Mouse (Mus musculus): ENCODE data around the gene Ttc7b. TPM values are rescaled to one million over a fixed set of nuclear protein-coding genes. Genes with fewer than 3 reads are reported as not detected.

The Ttc7b gene
- total RNA-seq, 1 experiment = 19.0 TPM

GRCm38 (mm10) chr12:100527241-100527640 lies 6.6 kb upstream of the Ttc7b start:
- H3K27ac ChIP-seq (ENCODE audit: insufficient read depth, low read depth, low read length, poor library complexity, severe bottlenecking) = no peak overlapping the region
- peaks cover 2 to 35% of the 10 kb centered on the region in 2 experiments; a peak in 3 of 4 replicates for H3K4me1 ChIP-seq (ENCODE audit: control insufficient read depth in 2 of 2, insufficient read depth in 2 of 2, low read length in 2 of 2, poor library complexity in 1 of 2)
- H3K9me3 ChIP-seq (ENCODE audit: control insufficient read depth, insufficient read depth, low read depth, low read length) = no peaks in the 10 kb centered on the region
- no peak overlapping the region for H3K4me3 ChIP-seq (ENCODE audit: insufficient read depth in 1 of 2, low read depth in 1 of 2, low read length in 2 of 2, poor library complexity in 1 of 2, severe bottlenecking in 1 of 2)
- no peak overlapping the region for H3K9ac ChIP-seq (ENCODE audit: insufficient read depth, low read depth, low read length, poor library complexity, severe bottlenecking)
- H3K36me3 ChIP-seq (ENCODE audit: control insufficient read depth, insufficient read depth, low read length, poor library complexity, severe bottlenecking) = no peaks in the 10 kb centered on the region
- TF ChIP-seq CHD2 (IDR thresholded peaks at IDR 0.05; ENCODE audit: low read depth, low read length) (0 out of 2 replicates have a peak, but pooled peaks have one; percentile 2), MAFK (IDR thresholded peaks at IDR 0.05; ENCODE audit: insufficient read depth, low read depth, low read length) (no peak)
- DNase-seq (ENCODE audit: low read depth, low spot score) = no peak
- in situ Hi-C loops (cut with MboI; ENCODE audit: low sequenced_read_pairs in 2 of 2, unreplicated experiment in 2 of 2) = no loop called here

GRCm38 (mm10) chr12:100525939-100526338 lies 5.3 kb upstream of the Ttc7b start:
- H3K4me3 ChIP-seq (ENCODE audit: insufficient read depth in 1 of 2, low read depth in 1 of 2, low read length in 2 of 2, poor library complexity in 1 of 2, severe bottlenecking in 1 of 2) = no peak overlapping the region
- in situ Hi-C loops (cut with MboI; ENCODE audit: low sequenced_read_pairs in 2 of 2, unreplicated experiment in 2 of 2) = no loop called here
- TF ChIP-seq HCFC1 (IDR thresholded peaks at IDR 0.05; ENCODE audit: borderline replicate concordance, insufficient read depth, low read length) = no peak
- TF ChIP-seq MAFK (IDR thresholded peaks at IDR 0.05; ENCODE audit: insufficient read depth, low read depth, low read length) = no peak
- TF ChIP-seq ZC3H11A (IDR thresholded peaks at IDR 0.05; ENCODE audit: borderline replicate concordance, low read depth, low read length) = no peak
- no peak for TF ChIP-seq ZNF384 (IDR thresholded peaks at IDR 0.05; ENCODE audit: low read depth, low read length)
- TF ChIP-seq CHD2 (IDR thresholded peaks at IDR 0.05; ENCODE audit: low read depth, low read length) = no peak
- peaks cover 4 to 34% of the 10 kb centered on the region in 2 experiments; a peak in 3 of 4 replicates for H3K4me1 ChIP-seq (ENCODE audit: control insufficient read depth in 2 of 2, insufficient read depth in 2 of 2, low read length in 2 of 2, poor library complexity in 1 of 2)
- no peak overlapping the region for H3K27ac ChIP-seq (ENCODE audit: insufficient read depth, low read depth, low read length, poor library complexity, severe bottlenecking)
- H3K9me3 ChIP-seq (ENCODE audit: control insufficient read depth, insufficient read depth, low read depth, low read length) = no peaks in the 10 kb centered on the region
- no peak for DNase-seq (ENCODE audit: low read depth, low spot score)
- no peaks in the 10 kb centered on the region for H3K36me3 ChIP-seq (ENCODE audit: control insufficient read depth, insufficient read depth, low read length, poor library complexity, severe bottlenecking)
- H3K9ac ChIP-seq (ENCODE audit: insufficient read depth, low read depth, low read length, poor library complexity, severe bottlenecking) = no peak overlapping the region

GRCm38 (mm10) chr12:100520077-100520793 lies 391 bp downstream of the Ttc7b start:
- peak overlapping the region; percentile 52 for H3K27ac ChIP-seq (ENCODE audit: insufficient read depth, low read depth, low read length, poor library complexity, severe bottlenecking)
- H3K9me3 ChIP-seq (ENCODE audit: control insufficient read depth, insufficient read depth, low read depth, low read length) = no peaks in the 10 kb centered on the region
- no peak for DNase-seq (ENCODE audit: low read depth, low spot score)
- H3K36me3 ChIP-seq (ENCODE audit: control insufficient read depth, insufficient read depth, low read length, poor library complexity, severe bottlenecking) = no peaks in the 10 kb centered on the region
- peaks cover 16 to 34% of the 10 kb centered on the region in 2 experiments; a peak in 3 of 4 replicates for H3K4me1 ChIP-seq (ENCODE audit: control insufficient read depth in 2 of 2, insufficient read depth in 2 of 2, low read length in 2 of 2, poor library complexity in 1 of 2)
- in situ Hi-C loops (cut with MboI; ENCODE audit: low sequenced_read_pairs in 2 of 2, unreplicated experiment in 2 of 2) = no loop called here
- TF ChIP-seq MAFK (IDR thresholded peaks at IDR 0.05; ENCODE audit: insufficient read depth, low read depth, low read length) (no peak), CHD2 (IDR thresholded peaks at IDR 0.05; ENCODE audit: low read depth, low read length) (no peak), ZNF384 (IDR thresholded peaks at IDR 0.05; ENCODE audit: low read depth, low read length) (no peak), HCFC1 (IDR thresholded peaks at IDR 0.05; ENCODE audit: borderline replicate concordance, insufficient read depth, low read length) (no peak)
- H3K9ac ChIP-seq (ENCODE audit: insufficient read depth, low read depth, low read length, poor library complexity, severe bottlenecking) = peak overlapping the region; percentile 92
- H3K4me3 ChIP-seq (ENCODE audit: insufficient read depth in 1 of 2, low read depth in 1 of 2, low read length in 2 of 2, poor library complexity in 1 of 2, severe bottlenecking in 1 of 2) = peak overlapping the region; percentile 82 to 89

- no peaks in the 10 kb centered on the region for H3K36me3 ChIP-seq (ENCODE audit: control insufficient read depth, insufficient read depth, low read length, poor library complexity, severe bottlenecking)
- H3K27ac ChIP-seq (ENCODE audit: insufficient read depth, low read depth, low read length, poor library complexity, severe bottlenecking) = no peak overlapping the region
- DNase-seq (ENCODE audit: low read depth, low spot score) = no peak
- peak overlapping the region; percentile 92 for H3K9ac ChIP-seq (ENCODE audit: insufficient read depth, low read depth, low read length, poor library complexity, severe bottlenecking)
- peaks cover 16 to 35% of the 10 kb centered on the region in 2 experiments; a peak in 3 of 4 replicates for H3K4me1 ChIP-seq (ENCODE audit: control insufficient read depth in 2 of 2, insufficient read depth in 2 of 2, low read length in 2 of 2, poor library complexity in 1 of 2)
- peak overlapping the region; percentile 82 to 89 for H3K4me3 ChIP-seq (ENCODE audit: insufficient read depth in 1 of 2, low read depth in 1 of 2, low read length in 2 of 2, poor library complexity in 1 of 2, severe bottlenecking in 1 of 2)
- H3K9me3 ChIP-seq (ENCODE audit: control insufficient read depth, insufficient read depth, low read depth, low read length) = no peaks in the 10 kb centered on the region
- no peak for TF ChIP-seq MAFK (IDR thresholded peaks at IDR 0.05; ENCODE audit: insufficient read depth, low read depth, low read length)
- no peak for TF ChIP-seq ZC3H11A (IDR thresholded peaks at IDR 0.05; ENCODE audit: borderline replicate concordance, low read depth, low read length)
- no peak for TF ChIP-seq HCFC1 (IDR thresholded peaks at IDR 0.05; ENCODE audit: borderline replicate concordance, insufficient read depth, low read length)
- no peak for TF ChIP-seq ZNF384 (IDR thresholded peaks at IDR 0.05; ENCODE audit: low read depth, low read length)
- no peak for TF ChIP-seq CHD2 (IDR thresholded peaks at IDR 0.05; ENCODE audit: low read depth, low read length)
- in situ Hi-C loops (cut with MboI; ENCODE audit: low sequenced_read_pairs in 2 of 2, unreplicated experiment in 2 of 2) = no loop called here
These were observed 946 bp downstream of the Ttc7b start for GRCm38 (mm10) chr12:100519684-100520076.
